Mouse (Mus musculus) hindbrain, embryonic 13.5 days (tissue): ENCODE data around the gene Mrgprx1. TPM values are rescaled to one million over a fixed set of nuclear protein-coding genes. Genes with fewer than 3 reads are reported as not detected.

Experiments used
- ATAC-seq: fragments of 200-750 bp; cut with Nextera tagmentation; 2 replicates; pipeline ENCODE4 v1.8.0; 2017; ENCODE audit warnings: moderate TSS enrichment; ENCODE audit not compliant: low FRiP score
- H3K27ac ChIP-seq: fragments of 300-500 bp; sonication (generic); 2 replicates; pipeline ENCODE4 v1.5.1; 2015; ENCODE audit warnings: inconsistent platforms, mild to moderate bottlenecking, moderate library complexity
- H3K27me3 ChIP-seq: fragments of 300-500 bp; sonication (generic); 2 replicates; pipeline ENCODE4 v1.6.1; 2015; ENCODE audit warnings: mild to moderate bottlenecking, inconsistent platforms
- H3K36me3 ChIP-seq: fragments of 300-500 bp; sonication (generic); 2 replicates; pipeline ENCODE4 v1.6.1; 2015; ENCODE audit warnings: mild to moderate bottlenecking, inconsistent platforms
- H3K4me1 ChIP-seq: fragments of 300-500 bp; sonication (generic); replicated peaks from 2 replicates; pipeline ENCODE4 v1.6.1; 2015; ENCODE audit warnings: inconsistent platforms
- H3K4me2 ChIP-seq: fragments of 300-500 bp; sonication (generic); 2 replicates; pipeline ENCODE4 v1.6.1; 2015; ENCODE audit warnings: inconsistent platforms, mild to moderate bottlenecking, moderate library complexity
- H3K4me3 ChIP-seq: fragments of 300-500 bp; sonication (generic); 2 replicates; pipeline ENCODE4 v1.5.1; 2015; ENCODE audit warnings: mild to moderate bottlenecking, inconsistent platforms
- H3K9ac ChIP-seq: fragments of 300-500 bp; sonication (generic); 2 replicates; pipeline ENCODE4 v1.6.1; 2015; ENCODE audit warnings: mild to moderate bottlenecking, inconsistent platforms
- H3K9me3 ChIP-seq: fragments of 300-500 bp; sonication (generic); 2 replicates; pipeline ENCODE4 v1.6.1; 2016; ENCODE audit warnings: inconsistent platforms
- WGBS: fragments of 180-500 bp; shearing (Covaris S2); methylation state at CpG from one replicate; pipeline ENCODE4 v1.1.7; 2015; 5-methylcytosine and 5-hydroxymethylcytosine counted together
- polyA plus RNA-seq: library from polyadenylated mRNA; unstranded; fragments of >200 nt; fragmentation: Nextera tagmentation; extraction: Ambion mirVana; gene quantifications from 2 replicates; pipeline ENCODE4 v1.2.1, GENCODE M21; 2015

Mrgprx1 gene
- not detected in 2 replicates for polyA plus RNA-seq

- no peak within 1 kb of the TSS for H3K4me3 ChIP-seq
- H3K4me2 ChIP-seq = no peak within 1 kb of the TSS
- no peaks in the 10 kb centered on the region for H3K4me1 ChIP-seq
- no peaks in the 10 kb centered on the region for H3K27me3 ChIP-seq
- H3K27ac ChIP-seq = no peak within 1 kb of the TSS
- no peaks in the 10 kb centered on the region for H3K36me3 ChIP-seq
- WGBS = 91% methylated on average over 3 of the region's 3 CpGs
- H3K9me3 ChIP-seq = peaks cover 1% of the 10 kb centered on the region; the same call in 1 of the 2 replicates
- no peak for ATAC-seq
- no peak within 1 kb of the TSS for H3K9ac ChIP-seq
Measured at GRCm38 (mm10) chr7:48027497-48027896, at the start of gene Mrgprx1. Gene Mrgprx1 (minus strand): TSS chr7:48027597.

DNA sequence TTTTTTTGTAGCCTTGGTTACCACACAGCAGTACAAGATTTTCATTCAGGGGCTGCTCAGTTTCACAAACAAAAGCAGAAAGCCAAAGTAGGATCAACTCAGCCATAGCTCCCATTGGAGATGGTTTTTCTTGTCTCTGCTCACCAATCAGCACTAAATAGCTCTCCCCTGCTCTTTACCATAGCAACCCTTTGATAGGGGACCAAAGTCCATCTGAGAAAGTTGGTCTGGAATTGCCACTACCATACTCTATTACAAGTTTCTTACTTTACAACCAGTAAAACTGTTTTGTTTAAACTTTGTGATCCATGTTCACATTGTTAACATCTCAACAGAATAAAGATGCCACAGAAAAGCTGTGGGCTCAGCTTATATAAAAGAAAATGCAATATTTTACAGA lies 48.1 kb upstream of the Mrgprx1 start:
- ATAC-seq = no peak
- Histone ChIP-seq H3K36me3 (no peaks in the 10 kb centered on the region), H3K9ac (no peak overlapping the region), H3K4me2 (no peak overlapping the region), H3K4me3 (no peak overlapping the region), H3K9me3 (peaks cover 3% of the 10 kb centered on the region; the same call in 1 of the 2 replicates), H3K27me3 (no peaks in the 10 kb centered on the region), H3K27ac (no peak overlapping the region), H3K4me1 (no peaks in the 10 kb centered on the region)

- 89% methylated on average over 4 of the region's 4 CpGs for WGBS
- Histone ChIP-seq H3K4me1 (no peaks in the 10 kb centered on the region), H3K9me3 (peaks cover 4% of the 10 kb centered on the region; the same call in 1 of the 2 replicates), H3K4me2 (no peak overlapping the region), H3K27ac (no peak overlapping the region), H3K4me3 (no peak overlapping the region), H3K9ac (no peak overlapping the region), H3K36me3 (no peaks in the 10 kb centered on the region), H3K27me3 (no peaks in the 10 kb centered on the region)
- ATAC-seq = no peak
Measured at GRCm38 (mm10) chr7:48046475-48047185, 19.2 kb upstream of the Mrgprx1 start.

- Histone ChIP-seq H3K4me2 (no peak overlapping the region), H3K36me3 (no peaks in the 10 kb centered on the region), H3K9ac (no peak overlapping the region), H3K27ac (no peak overlapping the region), H3K9me3 (peaks cover 4% of the 10 kb centered on the region; the same call in 1 of the 2 replicates), H3K27me3 (no peaks in the 10 kb centered on the region), H3K4me3 (no peak overlapping the region), H3K4me1 (no peaks in the 10 kb centered on the region)
- ATAC-seq = no peak
- 61% methylated on average over 1 of the region's 1 CpGs for WGBS
Measured at GRCm38 (mm10) chr7:48044046-48044445, 16.6 kb upstream of the Mrgprx1 start.

DNA sequence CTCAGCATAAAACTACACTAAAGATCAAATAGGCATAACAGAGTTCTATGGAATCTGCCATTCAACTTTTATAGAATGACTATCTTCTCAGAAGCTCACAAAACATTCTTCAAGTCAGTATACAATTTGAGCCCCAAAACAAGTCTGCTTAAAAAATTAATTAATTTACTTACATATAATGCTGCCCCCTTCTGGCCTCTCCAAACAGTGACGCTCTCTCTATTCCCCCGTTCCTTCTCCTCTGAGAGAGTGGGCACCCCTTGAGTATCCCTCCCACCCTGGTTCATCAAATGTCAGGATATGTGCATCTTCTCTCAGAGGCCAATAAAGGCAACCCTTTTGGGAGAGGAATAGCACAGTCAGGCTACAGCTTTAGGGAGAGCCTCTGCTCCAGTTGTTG lies 9.5 kb downstream of the Mrgprx1 start:
- Histone ChIP-seq H3K4me1 (no peaks in the 10 kb centered on the region), H3K4me2 (no peak overlapping the region), H3K27ac (no peak overlapping the region), H3K9me3 (no peaks in the 10 kb centered on the region), H3K27me3 (no peaks in the 10 kb centered on the region), H3K4me3 (no peak overlapping the region), H3K9ac (no peak overlapping the region), H3K36me3 (no peaks in the 10 kb centered on the region)
- whole genome bisulfite sequencing = 50% methylated on average over 2 of the region's 2 CpGs
- no peak for ATAC-seq

- no peak overlapping the region for H3K27ac ChIP-seq
- no peak overlapping the region for H3K9ac ChIP-seq
- H3K4me2 ChIP-seq = no peak overlapping the region
- 81% methylated on average over 3 of the region's 3 CpGs for WGBS
- no peaks in the 10 kb centered on the region for H3K27me3 ChIP-seq
- no peaks in the 10 kb centered on the region for H3K36me3 ChIP-seq
- no peaks in the 10 kb centered on the region for H3K9me3 ChIP-seq
- ATAC-seq = no peak
- H3K4me3 ChIP-seq = no peak overlapping the region
- no peaks in the 10 kb centered on the region for H3K4me1 ChIP-seq
Measured at GRCm38 (mm10) chr7:47995689-47996088, 31.7 kb downstream of the Mrgprx1 start.

DNA sequence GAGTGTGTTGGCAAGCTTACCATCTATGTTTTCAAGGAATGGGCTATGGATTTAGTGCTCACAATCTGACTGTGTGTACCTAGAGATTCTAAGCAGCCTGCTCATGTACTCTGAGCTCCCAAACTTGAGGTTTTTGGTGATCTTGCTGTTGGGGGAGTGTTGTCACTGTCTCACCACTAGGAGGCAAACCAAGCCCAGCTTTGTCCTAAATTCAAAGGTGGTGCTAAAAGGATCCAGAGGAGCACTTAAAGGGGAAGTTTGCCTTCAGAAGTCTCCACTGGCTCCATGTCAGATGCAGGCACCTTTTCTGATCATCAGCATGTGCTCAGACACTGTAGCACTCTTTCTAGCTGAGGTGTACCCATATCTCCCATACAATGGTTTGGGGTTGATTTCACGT lies 40.6 kb downstream of the Mrgprx1 start:
- 63% methylated on average over 1 of the region's 1 CpGs for WGBS

GRCm38 (mm10) chr7:47981995-47982394 lies 45.4 kb downstream of the Mrgprx1 start, which contains the start of gene Mrgpra4:
Gene Mrgpra4 (minus strand): TSS chr7:47982095.
- Histone ChIP-seq H3K9ac (no peak within 1 kb of the TSS), H3K36me3 (no peaks in the 10 kb centered on the region), H3K4me2 (no peak within 1 kb of the TSS), H3K27me3 (no peaks in the 10 kb centered on the region), H3K9me3 (no peaks in the 10 kb centered on the region), H3K27ac (no peak within 1 kb of the TSS), H3K4me3 (no peak within 1 kb of the TSS), H3K4me1 (no peaks in the 10 kb centered on the region)
- 74% methylated on average over 1 of the region's 1 CpGs for WGBS
- ATAC-seq = no peak

More for the DNA sequence above, 40.6 kb downstream of the Mrgprx1 start:
- Histone ChIP-seq H3K27ac (no peak overlapping the region), H3K36me3 (no peaks in the 10 kb centered on the region), H3K4me3 (no peak overlapping the region), H3K4me2 (no peak overlapping the region), H3K9ac (no peak overlapping the region), H3K4me1 (no peaks in the 10 kb centered on the region), H3K9me3 (no peaks in the 10 kb centered on the region), H3K27me3 (no peaks in the 10 kb centered on the region)
- no peak for ATAC-seq

Other genes with a start within 250 kb of the Mrgprx1 start
- not detected in 2 replicates for gene Mrgpra4, start 45.5 kb downstream of the Mrgprx1 start, polyA plus RNA-seq
- gene Mrgprb5, start 141.4 kb upstream of the Mrgprx1 start, polyA plus RNA-seq = not detected in 2 replicates
- gene Mrgprb4, start 171.7 kb upstream of the Mrgprx1 start, polyA plus RNA-seq = not detected in 2 replicates